Mouse (Mus musculus) bone marrow macrophage, adult 2 months (primary cell): ENCODE measurements around the gene Adam12. TPM values are rescaled to one million over a fixed set of nuclear protein-coding genes. Genes with fewer than 3 reads are reported as not detected.

ENCODE experiments used
- H3K27ac ChIP-seq: 2 replicates; pipeline ENCODE4 v1.5.1; 2012; ENCODE audit warnings: low read depth, low read length; ENCODE audit not compliant: insufficient read depth
- H3K4me1 ChIP-seq: 2 replicates; pipeline ENCODE4 v1.6.1; 2012; ENCODE audit warnings: low read length; ENCODE audit not compliant: control insufficient read depth, insufficient read depth
- H3K4me3 ChIP-seq: 2 replicates; pipeline ENCODE4 v1.5.1; 2012; ENCODE audit warnings: mild to moderate bottlenecking, low read length, moderate library complexity; ENCODE audit not compliant: insufficient read depth
- CTCF ChIP-seq: IDR thresholded peaks from 2 replicates; pipeline ENCODE4 v1.5.1; 2012; ENCODE audit warnings: low read depth, mild to moderate bottlenecking, low read length, moderate library complexity
- POLR2A ChIP-seq: IDR thresholded peaks from 2 replicates; pipeline ENCODE4 v1.6.1; 2012; ENCODE audit warnings: mild to moderate bottlenecking, low read depth, low read length, borderline replicate concordance
- polyA plus RNA-seq: library from polyadenylated mRNA; stranded (reverse); fragments of >200 nt; gene quantifications from 2 replicates; pipeline ENCODE4 v1.2.4, GENCODE M21; 2012; ENCODE audit not compliant: missing spikeins, insufficient read depth, insufficient read length

The Adam12 gene
- polyA plus RNA-seq, 1 experiment, result not detected

DNA sequence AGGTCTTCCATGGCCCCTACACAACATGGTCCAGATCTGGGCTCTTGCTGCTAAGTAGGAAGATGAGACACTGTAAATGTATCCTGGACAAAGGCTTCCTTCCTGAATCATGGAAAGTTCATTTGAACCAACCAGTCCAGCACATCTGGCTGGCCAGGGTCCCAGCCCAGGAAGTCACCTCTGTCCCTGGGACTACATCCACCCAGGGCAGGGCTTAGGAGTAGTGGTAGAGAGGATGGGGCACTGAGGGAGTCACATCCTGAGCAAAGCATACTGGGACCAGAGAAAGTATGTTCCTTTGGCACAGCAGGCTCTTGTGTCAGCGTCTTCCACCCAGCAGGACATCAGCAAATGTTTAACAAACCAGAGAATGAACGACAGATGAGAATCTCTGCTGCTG is 306.2 kb downstream of the Adam12 start:
- H3K27ac ChIP-seq, result no peak overlapping the region
- no peaks in the 10 kb centered on the region for H3K4me1 ChIP-seq
- TF ChIP-seq POLR2A (no peak), CTCF (no peak)
- no peak overlapping the region for H3K4me3 ChIP-seq

DNA sequence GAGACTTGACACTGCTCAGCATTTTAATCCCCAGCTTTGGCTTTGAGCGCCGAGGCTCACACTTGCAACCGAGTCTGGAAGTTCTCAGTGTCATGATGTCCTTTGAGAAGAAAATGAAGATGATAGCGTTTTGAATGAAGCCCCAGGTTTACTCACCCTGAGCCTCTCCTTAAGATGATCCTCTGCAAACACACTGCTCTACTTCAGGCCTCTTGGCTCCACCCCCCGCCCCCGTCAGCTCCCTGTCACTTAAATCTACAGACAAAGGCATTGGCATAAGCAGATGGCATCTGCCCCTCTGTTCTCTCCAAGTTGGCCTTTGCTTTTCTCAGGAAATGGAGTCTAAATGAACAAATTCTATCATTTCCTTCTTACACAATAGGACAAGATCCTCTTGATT is 308.0 kb downstream of the Adam12 start:
- H3K4me1 ChIP-seq, result no peaks in the 10 kb centered on the region
- TF ChIP-seq CTCF (no peak), POLR2A (no peak)
- no peak overlapping the region for H3K27ac ChIP-seq
- H3K4me3 ChIP-seq, result no peak overlapping the region

DNA sequence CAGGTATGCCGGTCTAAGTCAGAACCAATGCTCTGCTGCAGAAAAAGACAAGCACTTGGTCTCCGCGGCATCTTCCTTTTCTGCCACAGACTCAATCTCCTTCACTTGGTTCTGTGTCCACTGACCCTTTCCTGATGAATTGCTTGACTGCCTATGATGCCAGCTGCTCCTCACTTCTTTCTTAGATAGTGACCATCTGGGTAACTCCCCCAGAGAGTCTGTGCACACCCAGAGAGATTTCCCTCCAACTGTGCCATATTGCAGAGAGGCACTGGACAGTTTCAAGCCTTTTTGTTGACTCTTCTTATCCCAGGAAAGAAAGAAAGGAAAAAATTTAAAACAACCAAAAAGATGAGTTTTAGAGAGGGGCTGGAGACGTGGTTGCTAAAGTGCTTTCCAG is 310.7 kb downstream of the Adam12 start:
- Histone ChIP-seq H3K4me1 (no peaks in the 10 kb centered on the region), H3K27ac (no peak overlapping the region)
- TF ChIP-seq POLR2A (no peak), CTCF (no peak)

DNA sequence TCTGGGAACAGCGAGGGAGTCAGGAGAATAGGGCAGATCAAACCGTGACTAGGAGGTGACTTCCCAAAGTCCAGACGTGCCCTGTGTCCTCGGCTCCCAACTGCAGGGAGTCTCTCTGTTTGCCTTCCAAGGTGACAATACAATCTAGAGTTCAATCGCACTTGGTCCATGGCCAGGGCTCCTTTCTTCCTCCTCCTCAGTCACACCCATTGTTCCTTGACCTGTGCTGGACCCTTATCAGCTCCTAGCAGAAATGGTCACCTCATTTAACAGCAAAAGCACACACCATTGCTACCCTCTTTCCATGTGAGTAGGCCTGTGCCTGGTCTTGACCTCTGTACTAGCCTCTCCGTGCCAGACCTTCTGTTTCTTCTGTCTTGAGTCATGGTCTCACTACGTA is 311.2 kb downstream of the Adam12 start:
- Histone ChIP-seq H3K27ac (no peak overlapping the region), H3K4me1 (no peaks in the 10 kb centered on the region), H3K4me3 (no peak overlapping the region)
- TF ChIP-seq CTCF (no peak), POLR2A (no peak)

More for the DNA sequence above, 310.7 kb downstream of the Adam12 start:
- no peak overlapping the region for H3K4me3 ChIP-seq

DNA sequence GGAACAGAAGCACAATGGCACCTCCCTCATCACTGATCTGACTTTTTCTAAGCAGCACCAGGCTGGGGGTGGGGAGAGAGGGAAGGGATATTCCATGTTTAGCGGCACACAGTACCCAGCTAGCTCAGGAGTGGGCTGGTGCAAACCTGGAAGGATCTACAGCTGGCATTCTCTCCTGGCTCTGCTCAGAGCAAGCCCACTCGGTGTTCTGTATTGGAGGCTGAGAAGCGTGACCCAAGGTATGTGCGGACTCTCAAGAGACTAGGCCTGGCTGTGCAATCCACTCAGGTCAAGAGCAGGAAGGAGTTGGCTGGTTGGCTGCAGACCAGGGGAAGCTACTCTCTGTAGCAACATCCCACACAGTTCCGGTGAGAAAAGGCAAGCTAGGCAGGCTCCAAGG is 312.0 kb downstream of the Adam12 start:
- TF ChIP-seq CTCF (no peak), POLR2A (no peak)
- no peak overlapping the region for H3K4me3 ChIP-seq
- no peaks in the 10 kb centered on the region for H3K4me1 ChIP-seq
- no peak overlapping the region for H3K27ac ChIP-seq

DNA sequence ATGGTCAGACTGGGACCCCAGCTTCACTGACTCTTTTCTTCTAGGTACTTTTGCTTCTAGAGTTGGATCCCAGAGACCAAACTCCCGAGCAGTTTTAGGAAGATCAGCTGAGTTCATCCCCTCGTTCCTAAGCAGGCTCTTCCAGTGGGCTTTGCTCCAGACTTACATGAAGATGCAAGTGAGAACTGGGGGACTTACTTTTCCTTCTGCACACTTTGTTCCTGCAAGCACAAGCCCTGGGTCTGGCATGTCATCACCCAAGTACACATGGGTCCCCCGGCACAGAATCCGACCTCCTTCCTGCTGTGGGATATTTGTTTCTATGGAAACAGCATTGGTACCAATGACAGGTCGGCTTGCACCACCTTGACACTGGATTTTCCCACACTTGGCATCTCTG is 312.6 kb downstream of the Adam12 start:
- H3K4me3 ChIP-seq, result no peak overlapping the region
- H3K4me1 ChIP-seq, result no peaks in the 10 kb centered on the region
- TF ChIP-seq CTCF, result no peak
- TF ChIP-seq POLR2A, result no peak
- H3K27ac ChIP-seq, result no peak overlapping the region

DNA sequence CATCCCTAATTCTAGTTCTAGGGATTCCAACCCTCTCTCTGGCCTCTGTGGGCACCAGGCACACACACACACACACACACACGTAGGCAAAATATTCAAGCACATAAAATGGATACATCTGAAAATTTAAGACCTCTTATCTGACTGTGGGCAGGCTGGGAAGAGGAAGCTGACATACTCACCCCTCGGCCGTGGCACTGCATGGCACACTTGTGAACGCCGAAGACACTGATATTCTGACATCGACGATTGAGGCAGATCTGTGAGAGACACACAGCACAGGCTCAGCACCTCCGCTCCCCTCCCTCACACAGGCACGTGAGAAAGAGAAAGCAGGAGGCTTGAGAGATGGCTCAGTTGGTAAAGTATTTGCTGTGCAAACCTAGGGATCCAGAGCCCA is 315.7 kb downstream of the Adam12 start:
- Histone ChIP-seq H3K4me3 (no peak overlapping the region), H3K4me1 (no peaks in the 10 kb centered on the region), H3K27ac (no peak overlapping the region)
- TF ChIP-seq CTCF (no peak), POLR2A (no peak)

DNA sequence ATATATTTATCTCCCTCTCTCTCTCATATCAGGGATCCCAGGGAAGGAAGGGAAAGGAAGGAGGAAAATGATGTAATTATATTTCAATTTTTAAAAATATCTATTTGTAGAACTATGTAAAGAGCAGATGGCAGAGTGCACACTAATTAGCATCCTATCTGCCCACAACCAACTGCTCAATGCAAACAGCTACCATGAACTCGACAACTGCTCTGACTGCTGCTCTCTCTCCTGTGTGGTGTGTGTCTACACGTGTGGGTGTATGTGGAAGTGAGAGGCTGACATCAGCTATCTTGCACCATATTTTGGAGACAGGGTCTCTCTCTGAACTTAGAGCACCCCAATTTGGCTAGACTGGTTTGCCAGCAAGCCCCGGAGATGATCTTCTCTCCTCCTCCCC is 320.1 kb downstream of the Adam12 start:
- H3K4me1 ChIP-seq, result no peaks in the 10 kb centered on the region
- TF ChIP-seq POLR2A, result no peak
- TF ChIP-seq CTCF, result no peak
- H3K4me3 ChIP-seq, result no peak overlapping the region
- H3K27ac ChIP-seq, result no peak overlapping the region

DNA sequence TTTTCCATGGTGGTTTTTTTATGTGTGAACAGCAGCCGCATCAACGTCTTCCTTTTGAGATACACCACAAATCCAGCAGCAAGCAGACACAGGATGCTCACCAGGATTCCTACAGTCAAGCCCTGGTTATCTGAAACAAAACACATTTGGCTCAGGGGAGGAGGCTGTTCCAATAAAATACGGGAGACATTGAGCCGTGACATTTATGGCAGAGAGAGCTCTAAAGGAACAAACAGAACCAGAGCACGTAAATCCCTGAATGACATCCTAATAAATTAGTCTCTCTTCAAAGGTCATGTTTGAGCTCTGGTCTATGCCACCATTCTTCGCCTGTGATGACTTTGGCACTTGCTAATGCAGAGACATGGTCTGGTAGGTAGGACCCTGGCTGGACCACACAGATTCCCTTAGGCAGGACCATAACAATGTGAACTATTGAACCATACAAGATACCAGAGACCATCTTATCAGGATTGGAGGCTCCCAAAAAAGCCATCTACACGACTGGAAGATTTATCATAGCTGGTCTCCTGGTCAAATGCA is 322.0 kb downstream of the Adam12 start:
- Histone ChIP-seq H3K27ac (no peak overlapping the region), H3K4me3 (no peak overlapping the region), H3K4me1 (no peaks in the 10 kb centered on the region)
- TF ChIP-seq CTCF, result no peak
- no peak for TF ChIP-seq POLR2A

DNA sequence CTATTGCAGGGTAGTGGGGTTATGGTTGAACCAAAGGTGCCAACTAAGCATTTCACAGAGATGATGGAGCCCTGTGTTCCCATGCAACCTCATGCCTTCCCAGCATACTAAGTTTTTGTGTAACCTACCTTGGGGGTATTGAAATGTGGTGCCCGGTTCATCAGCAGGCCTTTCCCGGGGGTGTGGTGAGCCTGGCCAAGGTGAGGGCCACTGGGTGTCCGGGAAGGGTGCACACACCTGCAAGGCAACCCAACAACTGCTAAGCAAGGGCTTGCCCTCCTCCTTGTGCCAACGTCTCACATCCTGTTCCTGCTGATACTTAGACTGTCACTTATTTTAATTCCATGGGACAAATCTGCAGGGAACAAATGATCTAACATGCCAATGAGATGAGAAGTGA is 323.0 kb downstream of the Adam12 start:
- no peak overlapping the region for H3K4me3 ChIP-seq
- no peak for TF ChIP-seq POLR2A
- no peak for TF ChIP-seq CTCF
- no peaks in the 10 kb centered on the region for H3K4me1 ChIP-seq
- H3K27ac ChIP-seq, result no peak overlapping the region

DNA sequence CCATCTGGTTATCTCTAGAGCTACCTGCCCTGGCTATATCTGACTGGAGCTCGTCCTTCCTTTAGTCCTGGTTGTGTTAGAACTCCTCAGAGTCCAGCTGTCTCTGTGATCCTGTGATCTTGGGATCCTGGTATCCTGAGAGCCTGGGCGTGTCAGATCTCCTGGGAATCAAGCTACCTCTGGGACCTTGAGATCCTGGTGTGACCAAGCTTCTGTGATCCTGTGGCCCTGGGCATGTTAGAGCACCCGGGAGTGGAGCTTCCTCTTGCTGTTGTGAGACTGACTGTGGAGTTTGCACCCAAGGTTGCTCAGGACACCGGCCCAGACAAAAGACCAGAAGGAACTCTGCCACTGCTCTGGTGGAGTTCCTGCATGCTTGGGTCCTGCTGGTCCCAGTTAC is 332.6 kb downstream of the Adam12 start:
- H3K4me1 ChIP-seq, result no peaks in the 10 kb centered on the region
- H3K4me3 ChIP-seq, result no peak overlapping the region

More for the DNA sequence above, 332.6 kb downstream of the Adam12 start:
- H3K27ac ChIP-seq, result no peak overlapping the region
- TF ChIP-seq POLR2A (no peak), CTCF (no peak)
